Mouse (Mus musculus): ENCODE measurements around the gene Lmod3.

Lmod3 gene

GRCm38 (mm10) chr6:97252711-97253221 lies at the start of gene Lmod3:
Lmod3 (minus strand) TSS chr6:97252759.
- DNase-seq (ENCODE audit: low spot score), result peak; percentile 22

DNA sequence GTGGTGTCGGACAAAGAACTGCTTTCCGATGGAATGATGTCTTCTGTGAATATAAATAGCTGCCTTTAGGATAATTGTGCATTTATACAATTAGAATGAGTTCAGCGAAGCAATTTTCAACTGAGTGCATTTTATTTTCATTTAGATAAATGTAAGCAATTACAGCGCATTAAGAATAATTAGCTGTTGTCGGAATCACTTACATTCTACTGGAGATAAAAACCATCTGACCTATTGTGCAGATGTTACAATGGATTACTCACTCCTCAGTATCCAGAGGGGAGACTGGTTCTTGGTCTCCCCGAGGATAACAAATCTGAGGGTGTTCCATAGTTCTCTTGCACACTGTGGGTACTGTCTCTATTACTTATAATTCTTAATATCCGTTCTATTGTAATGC lies 49.7 kb upstream of the Lmod3 start:
- no peak for DNase-seq (ENCODE audit: low spot score)

- no peak for DNase-seq (ENCODE audit: low spot score)
Measured at GRCm38 (mm10) chr6:97300659-97301058, 48.1 kb upstream of the Lmod3 start.

DNA sequence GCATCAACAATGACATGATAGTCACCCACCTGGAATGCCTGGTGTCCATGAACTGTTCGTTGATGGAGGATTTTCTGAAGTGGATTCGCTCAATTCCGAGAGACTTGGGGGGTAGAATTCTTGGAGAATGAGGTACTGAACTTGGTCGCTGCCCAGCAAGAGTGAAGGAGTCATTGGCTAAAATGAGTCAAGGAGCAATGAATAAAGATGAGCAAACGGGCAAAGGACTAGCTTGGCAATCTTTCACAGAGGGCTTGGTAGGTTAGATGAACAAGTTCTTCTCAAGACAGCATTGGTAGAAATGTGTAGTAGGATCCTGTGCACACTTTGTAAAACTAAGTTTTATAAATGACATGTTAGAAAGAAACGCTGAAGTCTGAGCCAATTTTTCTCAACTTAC lies 47.6 kb upstream of the Lmod3 start:
- DNase-seq (ENCODE audit: low spot score), result no peak

- no peak for DNase-seq (ENCODE audit: low spot score)
Measured at GRCm38 (mm10) chr6:97297151-97297550, 44.6 kb upstream of the Lmod3 start.

GRCm38 (mm10) chr6:97295866-97296527 lies 43.4 kb upstream of the Lmod3 start:
- DNase-seq (ENCODE audit: low spot score), result no peak

- DNase-seq (ENCODE audit: low spot score), result no peak
Measured at GRCm38 (mm10) chr6:97295416-97295815, 42.9 kb upstream of the Lmod3 start.

DNA sequence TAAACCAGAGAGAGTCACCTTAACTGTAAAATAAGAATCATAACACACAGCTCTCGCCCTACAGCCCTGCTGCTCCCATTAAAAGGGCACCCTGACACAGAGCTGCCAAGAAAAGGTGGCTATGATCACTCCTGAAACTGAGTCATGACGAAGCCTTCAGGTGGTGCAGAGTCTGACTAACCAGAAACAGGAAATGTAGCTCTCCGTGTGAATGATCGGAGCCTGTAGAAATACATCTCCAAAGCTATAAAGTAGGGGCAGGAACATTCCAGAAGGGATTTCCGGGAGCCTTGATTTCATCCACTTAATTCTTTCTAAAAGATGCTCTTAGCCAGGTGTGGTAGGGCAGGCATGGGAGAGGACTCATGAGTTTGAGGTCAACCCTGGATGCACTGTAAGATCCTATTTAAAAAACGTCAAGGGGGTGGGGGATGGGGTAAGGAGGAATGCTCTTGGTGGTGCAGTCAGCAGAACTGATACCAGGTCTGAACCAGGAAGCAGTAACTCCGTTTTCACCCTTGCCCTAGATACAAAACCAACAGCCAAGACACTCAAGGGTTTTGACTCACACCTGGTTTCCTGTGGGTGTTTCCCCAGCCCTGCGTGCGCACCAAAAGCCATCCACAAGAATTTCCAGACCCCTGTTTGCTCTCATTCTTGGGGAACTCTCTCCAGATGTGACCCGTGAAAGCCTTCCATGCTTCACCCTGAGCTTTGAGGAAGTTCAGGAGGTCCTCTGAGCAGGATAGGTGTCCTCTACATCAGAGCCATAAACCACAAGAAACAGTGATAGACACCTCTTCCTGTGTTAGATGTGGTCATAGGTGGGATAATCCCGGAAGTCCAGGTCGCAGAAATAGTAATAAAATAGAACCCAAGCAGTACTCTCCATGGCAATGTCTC lies 41.4 kb upstream of the Lmod3 start:
- no peak for DNase-seq (ENCODE audit: low spot score)

DNA sequence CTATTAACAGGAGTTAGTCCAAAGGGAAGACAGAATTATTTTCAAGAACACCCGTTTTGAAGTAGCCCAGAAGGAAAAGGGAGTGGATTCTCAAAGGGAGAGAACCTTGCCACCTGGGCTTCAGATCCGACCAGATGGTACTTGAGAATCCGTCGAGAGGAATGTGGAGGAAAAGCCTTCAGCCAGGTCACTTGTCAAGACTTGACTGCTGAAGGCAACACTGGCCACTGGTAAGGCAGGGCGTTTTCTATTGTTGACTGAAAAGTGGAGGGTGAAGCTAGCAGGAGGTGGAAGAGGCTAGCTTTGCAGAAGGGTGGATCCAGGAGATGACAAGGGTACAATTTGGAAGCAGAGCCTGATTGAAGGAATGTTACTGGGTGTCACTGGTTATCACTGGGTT lies 40.3 kb upstream of the Lmod3 start:
- DNase-seq (ENCODE audit: low spot score), result no peak

GRCm38 (mm10) chr6:97292096-97292495 lies 39.5 kb upstream of the Lmod3 start:
- DNase-seq (ENCODE audit: low spot score), result no peak

DNA sequence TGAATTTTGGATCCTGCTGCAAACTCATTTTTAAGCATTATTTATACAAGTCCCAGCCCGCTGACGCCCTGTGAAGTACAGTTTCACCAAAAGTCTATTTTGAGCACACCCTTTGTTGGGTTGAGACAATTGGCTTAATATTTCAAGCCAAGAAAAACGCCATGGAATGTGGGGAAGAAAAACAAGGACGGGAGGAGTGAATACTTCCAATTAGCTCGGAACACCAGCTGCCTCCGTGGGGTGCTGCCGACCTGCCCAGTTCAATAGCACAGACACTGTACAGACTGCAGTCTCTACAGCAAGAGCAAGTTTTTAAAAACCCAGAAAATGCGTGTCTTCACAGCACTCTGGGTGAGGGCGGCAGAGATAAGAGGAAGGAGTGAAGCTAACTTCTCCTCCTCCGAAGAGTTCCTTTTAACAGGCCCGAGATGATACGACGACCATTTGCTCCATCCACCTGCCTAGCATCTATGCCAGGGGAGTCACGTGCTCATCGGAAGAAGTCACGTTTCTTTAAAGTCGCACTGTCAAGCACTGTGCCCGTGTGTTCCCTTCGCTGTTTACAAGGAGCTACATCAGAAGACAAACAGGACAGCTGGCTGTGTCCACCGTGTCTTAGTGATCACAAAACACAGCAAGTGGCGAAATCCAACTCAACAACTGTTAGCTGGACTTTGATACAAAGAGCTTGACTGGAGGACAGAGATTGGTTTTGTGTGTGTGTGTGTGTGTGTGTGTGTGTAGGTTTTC lies 38.8 kb upstream of the Lmod3 start:
- no peak for DNase-seq (ENCODE audit: low spot score)

DNA sequence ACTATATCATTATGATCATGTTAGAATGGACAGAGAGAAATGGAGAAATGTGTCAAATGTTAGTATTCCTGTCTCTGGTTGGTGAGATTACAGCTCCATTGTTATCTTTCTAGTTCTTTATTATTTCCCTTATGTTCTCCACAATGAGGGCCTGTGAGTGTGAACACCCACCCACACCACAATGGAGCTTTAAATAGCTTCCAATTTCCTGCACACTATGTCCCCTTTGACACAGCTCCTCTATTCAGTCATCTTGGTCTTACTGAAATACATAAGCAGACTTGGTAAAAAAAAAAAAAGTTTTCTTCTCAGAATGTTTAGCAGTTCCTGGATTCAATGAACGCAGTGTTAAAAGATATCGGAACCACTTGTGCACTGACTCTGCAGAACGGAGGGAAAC lies 38.1 kb upstream of the Lmod3 start:
- no peak for DNase-seq (ENCODE audit: low spot score)

DNA sequence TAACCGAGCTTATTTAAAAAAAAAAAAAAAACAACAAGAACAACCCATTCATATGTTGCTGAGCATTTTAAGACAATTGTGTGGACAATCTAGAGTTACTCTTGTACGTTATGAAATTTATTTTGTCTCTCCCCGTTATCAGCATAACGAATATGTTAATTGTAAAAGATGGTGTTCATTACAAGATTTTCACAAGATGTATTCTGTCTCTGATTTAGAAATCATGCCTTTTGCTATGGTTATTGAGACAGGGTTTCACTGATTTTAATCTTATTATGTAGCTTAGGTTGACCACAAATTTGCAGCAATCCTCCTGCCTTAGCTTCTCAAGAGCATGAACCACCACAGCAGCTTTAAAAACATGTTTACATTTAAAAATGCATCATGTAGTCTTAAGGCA lies 37.3 kb upstream of the Lmod3 start:
- no peak for DNase-seq (ENCODE audit: low spot score)

DNA sequence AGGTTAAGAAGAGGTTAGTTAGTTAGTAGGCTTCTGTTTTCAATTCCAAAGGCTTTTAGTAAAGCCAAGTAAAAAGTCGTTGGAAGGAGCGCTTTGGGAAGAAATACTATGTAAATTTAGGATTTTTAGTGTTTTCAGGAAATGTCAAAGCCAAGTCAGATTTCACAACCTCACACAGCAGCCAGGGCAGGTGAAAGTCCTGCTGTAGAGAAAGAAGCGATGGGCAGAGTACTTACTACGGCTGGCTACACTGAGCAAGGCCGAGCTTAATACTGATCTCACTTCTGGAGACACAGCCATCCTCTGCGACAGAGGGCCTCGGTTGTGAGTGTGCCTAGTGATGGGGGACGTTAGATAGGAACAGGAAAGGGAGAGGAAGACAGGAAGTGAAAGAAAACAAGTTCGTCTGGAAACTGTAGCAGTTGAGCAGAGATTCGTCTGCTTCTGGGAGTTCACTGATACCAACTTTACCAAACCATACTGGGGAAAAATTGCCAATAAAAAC lies 36.8 kb upstream of the Lmod3 start:
- DNase-seq (ENCODE audit: low spot score), result no peak

DNA sequence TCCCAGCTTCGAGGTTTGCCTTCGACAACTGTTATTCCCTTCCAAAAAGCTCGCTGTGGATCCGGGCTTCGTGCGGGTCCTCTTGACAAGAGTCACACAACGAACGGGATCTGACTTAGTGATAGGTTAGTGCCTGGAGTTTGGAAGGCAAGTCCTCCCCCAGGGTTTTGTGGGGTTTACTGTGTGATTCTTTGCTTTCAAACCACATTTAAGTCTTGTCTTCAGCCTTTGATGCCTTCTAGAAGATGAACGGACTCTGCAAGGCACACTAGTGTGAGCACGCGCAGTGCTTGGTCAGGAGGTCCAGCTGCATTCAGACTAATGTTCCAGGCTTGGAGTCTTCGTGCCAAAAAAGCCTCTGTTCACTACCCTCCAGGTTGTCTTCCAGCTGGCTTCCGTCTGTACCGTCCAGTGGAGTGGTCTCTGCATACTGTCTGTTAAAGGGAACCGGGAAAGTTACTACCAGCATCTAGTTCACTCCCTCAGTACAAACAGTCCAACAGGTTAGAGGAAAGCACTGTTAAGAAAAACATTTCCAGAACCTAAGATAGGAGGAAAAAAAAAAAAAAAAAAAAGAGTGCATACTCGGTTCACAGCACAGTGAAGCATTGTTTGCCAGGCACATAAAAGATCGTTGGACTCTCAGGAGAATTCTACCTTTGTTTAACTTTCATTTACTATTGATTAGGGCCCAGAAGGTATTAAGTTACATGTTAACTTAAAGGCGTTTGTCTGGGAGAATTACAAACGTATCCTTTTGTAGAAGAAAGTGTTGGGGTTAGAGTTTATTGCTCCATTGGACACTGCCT lies 35.7 kb upstream of the Lmod3 start:
- DNase-seq (ENCODE audit: low spot score), result no peak

DNA sequence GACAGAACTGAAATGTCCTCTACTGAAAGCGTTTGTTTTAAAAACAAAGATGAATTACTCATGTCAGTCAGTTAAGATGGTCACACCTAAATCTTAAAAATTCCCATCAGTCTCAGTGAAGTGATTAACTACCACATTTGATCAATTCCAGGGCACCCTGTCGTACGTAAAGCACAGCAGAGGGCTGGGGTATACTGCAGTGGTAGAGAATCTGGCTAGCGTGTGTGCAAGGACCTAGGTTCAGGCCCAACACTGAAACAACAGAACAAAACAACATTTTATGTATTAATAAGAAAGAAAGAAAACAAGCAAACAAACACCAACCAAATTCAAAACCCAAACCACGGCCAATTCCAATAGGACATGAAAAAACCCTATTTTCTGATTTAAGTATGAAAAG lies 33.8 kb upstream of the Lmod3 start:
- DNase-seq (ENCODE audit: low spot score), result no peak

DNA sequence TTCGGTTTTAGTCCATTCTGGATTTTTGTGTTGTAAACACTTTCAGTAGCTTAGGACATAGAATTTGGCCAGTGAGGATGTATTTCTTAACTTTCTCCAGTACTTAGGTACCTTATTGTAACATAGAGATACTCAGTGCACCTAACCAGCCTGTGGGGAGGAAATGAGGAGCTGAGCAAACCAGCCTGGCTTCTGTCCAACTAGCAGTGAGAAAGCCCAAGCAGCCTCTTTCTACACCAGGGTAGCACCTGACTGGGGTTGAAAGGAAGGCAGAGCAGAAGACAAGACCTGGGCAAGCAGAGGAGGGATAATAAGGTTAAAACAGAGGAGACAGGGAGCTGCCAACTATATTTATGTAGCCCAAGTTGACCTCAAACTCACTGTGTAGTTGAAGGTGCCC lies 31.1 kb upstream of the Lmod3 start:
- no peak for DNase-seq (ENCODE audit: low spot score)

- no peak for DNase-seq (ENCODE audit: low spot score)
Measured at GRCm38 (mm10) chr6:97278878-97279277, 26.3 kb upstream of the Lmod3 start.

- DNase-seq (ENCODE audit: low spot score), result peak; percentile 72
Measured at GRCm38 (mm10) chr6:97278014-97278787, 25.6 kb upstream of the Lmod3 start.

GRCm38 (mm10) chr6:97276890-97277497 lies 24.4 kb upstream of the Lmod3 start:
- DNase-seq (ENCODE audit: low spot score), result no peak

Measured in yolk sac, embryonic 10.5 days (tissue).